Mouse (Mus musculus) limb, embryonic 14.5 days (tissue): ENCODE measurements around the gene Tmprss9. TPM values are rescaled to one million over a fixed set of nuclear protein-coding genes. Genes with fewer than 3 reads are reported as not detected.

Experiments used
- ATAC-seq: fragments of 200-750 bp; cut with Nextera tagmentation; 2 replicates; pipeline ENCODE4 v1.8.0; 2017; ENCODE audit warnings: low read depth, moderate number of reproducible peaks, moderate TSS enrichment; ENCODE audit not compliant: low FRiP score
- DNase-seq: peaks from one replicate; pipeline ENCODE4 v3.0.0-alpha.2; 2015; ENCODE audit warnings: low spot score
- H3K27ac ChIP-seq: fragments of 300-500 bp; sonication (generic); replicated peaks from 2 replicates; pipeline ENCODE4 v1.5.1; 2014; ENCODE audit warnings: low read depth, mild to moderate bottlenecking, low read length, moderate library complexity, mixed read lengths
- H3K27me3 ChIP-seq: fragments of 300-500 bp; sonication (generic); 2 replicates; pipeline ENCODE4 v1.6.1; 2014; ENCODE audit warnings: low read length, mixed read lengths; ENCODE audit not compliant: control insufficient read depth, insufficient read depth
- H3K36me3 ChIP-seq: fragments of 300-500 bp; sonication (generic); 2 replicates; pipeline ENCODE4 v1.6.1; 2014; ENCODE audit warnings: mild to moderate bottlenecking, low read length, moderate library complexity, mixed read lengths; ENCODE audit not compliant: control insufficient read depth, insufficient read depth
- H3K4me1 ChIP-seq: fragments of 300-500 bp; sonication (generic); 2 replicates; pipeline ENCODE4 v1.6.1; 2014; ENCODE audit warnings: antibody characterized with exemption, low read length, mixed read lengths; ENCODE audit not compliant: control insufficient read depth, insufficient read depth
- H3K4me2 ChIP-seq: fragments of 300-500 bp; sonication (generic); replicated peaks from 2 replicates; pipeline ENCODE4 v1.6.1; 2014; ENCODE audit warnings: low read depth, mild to moderate bottlenecking, low read length, moderate library complexity; ENCODE audit not compliant: severe bottlenecking
- H3K4me3 ChIP-seq: fragments of 300-500 bp; sonication (generic); replicated peaks from 2 replicates; pipeline ENCODE4 v1.5.1; 2014; ENCODE audit warnings: low read length
- H3K9ac ChIP-seq: fragments of 300-500 bp; sonication (generic); 2 replicates; pipeline ENCODE4 v1.6.1; 2014; ENCODE audit warnings: mild to moderate bottlenecking, low read depth, low read length, moderate library complexity; ENCODE audit not compliant: severe bottlenecking
- H3K9me3 ChIP-seq: fragments of 300-500 bp; sonication (generic); 2 replicates; pipeline ENCODE4 v1.6.1; 2016; ENCODE audit warnings: low read length; ENCODE audit not compliant: control insufficient read depth
- POLR2A ChIP-seq: fragments of 200-500 bp; IDR thresholded peaks from 2 replicates; pipeline ENCODE4 v1.8.0; 2012; ENCODE audit warnings: inconsistent platforms, mild to moderate bottlenecking, moderate library complexity, borderline replicate concordance; ENCODE audit not compliant: insufficient read depth, insufficient read length; ENCODE audit errors: extremely low read depth
- WGBS: fragments of 180-500 bp; shearing (Covaris S2); extraction: QIAGEN DNeasy Blood & Tissue Kit; methylation state at CpG from one replicate; pipeline ENCODE4 v1.1.7; 2014; 5-methylcytosine and 5-hydroxymethylcytosine counted together
- polyA plus RNA-seq, 2 experiments: library from polyadenylated mRNA; depleted of rRNA in 1 of 2; stranded (reverse) in 1 of 2; unstranded in 1 of 2; fragments of >200 nt; fragmentation: Nextera tagmentation in 1 of 2; extraction: Ambion mirVana in 1 of 2; gene quantifications; 2 replicates each; pipeline versions ENCODE4 v1.2.1 to v1.2.3; 2012 to 2014

Gene Tmprss9
- polyA plus RNA-seq, 2 experiments, result 0.04 to 0.10 TPM

DNA sequence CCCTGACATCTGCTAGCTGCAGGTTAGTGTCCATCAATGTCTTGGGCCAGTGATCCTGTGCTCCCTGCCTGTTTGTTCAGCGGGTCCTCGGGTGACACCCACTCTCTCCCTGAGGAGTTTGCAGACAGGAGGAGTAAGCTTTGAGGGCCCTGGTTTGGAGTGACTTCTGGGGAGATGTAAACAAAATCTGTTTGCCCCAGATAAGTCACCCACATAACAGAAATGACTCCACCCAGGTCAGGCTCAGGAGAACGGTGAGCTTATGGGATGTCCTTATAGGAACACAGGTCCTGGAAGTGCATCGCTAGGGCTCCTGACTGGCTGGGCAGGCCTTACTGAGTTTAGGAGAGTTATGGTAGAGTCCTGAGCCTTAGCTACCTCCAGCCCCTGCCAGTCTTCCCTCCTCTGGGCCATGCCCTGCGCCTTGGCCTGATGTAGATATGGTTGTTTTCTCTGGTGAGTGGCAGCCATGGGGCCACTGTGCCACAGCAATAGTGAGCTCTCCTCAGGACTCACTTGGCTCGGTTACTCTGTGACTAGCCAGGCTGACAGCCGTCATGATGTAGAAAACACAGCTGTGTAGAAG lies 13.2 kb upstream of the Tmprss9 start:
- TF ChIP-seq POLR2A, result no peak
- Histone ChIP-seq H3K4me2 (no peak overlapping the region), H3K9me3 (no peaks in the 10 kb centered on the region), H3K9ac (peak overlapping the region; percentile 36; the same call in 1 of the 2 replicates), H3K4me3 (no peak overlapping the region), H3K36me3 (peaks cover 21% of the 10 kb centered on the region), H3K4me1 (peaks cover 20% of the 10 kb centered on the region), H3K27ac (no peak overlapping the region), H3K27me3 (no peaks in the 10 kb centered on the region)
- ATAC-seq (no peak), DNase-seq (no peak)
- 90% methylated on average over 7 of the region's 7 CpGs for WGBS

DNA sequence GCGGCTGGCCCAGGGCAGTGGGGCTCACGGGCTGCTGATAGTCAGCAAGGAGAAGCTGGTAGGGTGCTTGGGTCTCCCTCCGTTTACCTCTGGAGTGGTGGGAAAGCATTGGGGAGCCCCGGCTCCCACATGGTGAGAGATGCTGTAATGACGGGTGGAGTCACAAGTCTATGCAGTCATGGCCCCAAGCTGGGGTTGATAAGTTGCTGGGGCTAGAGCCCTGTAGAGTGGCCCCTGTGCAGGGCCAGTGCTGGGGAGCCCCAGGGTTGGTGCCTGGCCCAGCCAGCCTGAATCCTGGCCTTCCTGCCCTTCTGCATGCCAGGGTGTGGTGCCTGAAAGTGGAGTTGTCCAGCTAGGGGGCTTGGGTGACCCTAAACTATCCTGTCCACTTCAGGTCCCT lies 9.3 kb upstream of the Tmprss9 start:
- TF ChIP-seq POLR2A, result no peak
- Histone ChIP-seq H3K36me3 (peaks cover 54% of the 10 kb centered on the region), H3K27ac (no peak overlapping the region), H3K4me1 (no peaks in the 10 kb centered on the region), H3K9me3 (no peaks in the 10 kb centered on the region), H3K4me3 (no peak overlapping the region), H3K4me2 (no peak overlapping the region), H3K27me3 (no peaks in the 10 kb centered on the region), H3K9ac (no peak overlapping the region)
- DNase-seq (no peak), ATAC-seq (no peak)
- WGBS, result 87% methylated on average over 5 of the region's 5 CpGs

DNA sequence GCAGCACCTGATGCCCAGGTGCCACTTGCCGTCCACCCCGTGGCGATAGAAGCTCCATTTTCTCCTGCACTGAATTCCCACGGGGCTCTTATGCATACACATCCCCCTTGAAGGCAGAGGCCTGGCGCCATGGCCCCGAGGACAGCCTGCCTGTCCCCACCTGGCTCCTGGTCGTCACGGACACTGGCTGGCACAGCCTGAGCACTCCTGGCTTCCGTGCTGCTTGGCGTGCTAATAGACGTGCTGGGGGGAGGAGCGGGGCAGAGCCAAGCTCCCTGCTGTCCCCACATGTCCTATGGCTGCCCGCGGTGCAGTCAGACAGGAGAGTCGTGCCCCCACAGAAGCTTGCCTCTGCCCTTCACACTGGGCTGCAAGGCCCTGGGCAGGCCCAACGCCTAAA lies 7.2 kb upstream of the Tmprss9 start:
- no peak for TF ChIP-seq POLR2A
- Histone ChIP-seq H3K9me3 (no peaks in the 10 kb centered on the region), H3K27me3 (no peaks in the 10 kb centered on the region), H3K36me3 (peaks cover 62% of the 10 kb centered on the region), H3K4me3 (no peak overlapping the region), H3K27ac (no peak overlapping the region), H3K4me2 (no peak overlapping the region), H3K9ac (no peak overlapping the region), H3K4me1 (no peaks in the 10 kb centered on the region)
- 92% methylated on average over 16 of the region's 16 CpGs for WGBS
- no peak for DNase-seq
- ATAC-seq, result no peak

DNA sequence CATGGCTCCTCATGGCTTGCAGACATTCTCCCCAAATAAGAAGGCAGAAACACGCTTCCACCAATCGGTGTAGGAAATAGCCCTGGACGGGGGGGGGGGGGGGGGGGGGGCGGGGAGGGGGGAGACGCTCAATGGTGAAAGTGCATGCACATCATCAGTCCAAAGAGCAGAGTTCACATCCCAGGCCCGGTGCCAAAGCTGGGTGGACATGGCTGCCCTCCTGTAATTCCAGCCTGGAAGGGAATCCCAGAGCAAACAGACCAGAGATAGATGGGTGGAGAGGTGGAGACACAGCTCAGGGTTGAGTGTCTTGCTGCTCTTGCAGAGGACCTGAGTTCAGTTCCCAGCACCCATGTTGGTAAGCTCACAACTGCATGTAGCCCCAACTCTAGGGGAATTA lies 655 bp upstream of the Tmprss9 start:
- TF ChIP-seq POLR2A, result no peak
- Histone ChIP-seq H3K4me1 (no peaks in the 10 kb centered on the region), H3K4me3 (no peak overlapping the region), H3K4me2 (no peak overlapping the region), H3K27me3 (no peaks in the 10 kb centered on the region), H3K27ac (no peak overlapping the region), H3K9ac (no peak overlapping the region), H3K36me3 (peaks cover 19% of the 10 kb centered on the region), H3K9me3 (no peaks in the 10 kb centered on the region)
- no peak for ATAC-seq
- WGBS, result 90% methylated on average over 2 of the region's 6 CpGs
- no peak for DNase-seq

DNA sequence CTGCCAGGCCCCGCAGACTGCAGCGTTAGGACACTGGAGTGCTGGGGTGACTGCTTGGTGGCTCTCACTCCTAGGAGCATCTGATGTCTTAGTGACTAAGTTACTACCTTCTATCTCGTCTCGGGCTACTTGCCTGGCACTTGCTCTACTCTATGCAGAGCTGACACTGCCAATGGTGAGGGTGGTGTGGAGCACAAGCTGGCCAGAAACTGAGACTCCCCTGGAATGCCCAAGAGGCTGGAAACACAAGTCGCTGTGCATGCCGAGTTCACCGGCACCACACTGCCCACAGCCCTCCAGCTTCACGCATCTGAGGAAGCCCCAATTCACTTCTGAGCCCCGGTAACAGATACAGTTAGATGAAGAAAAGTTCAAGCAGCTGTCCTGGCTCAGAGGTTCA lies 2.4 kb downstream of the Tmprss9 start:
- Histone ChIP-seq H3K36me3 (no peaks in the 10 kb centered on the region), H3K27ac (no peak overlapping the region), H3K9me3 (no peaks in the 10 kb centered on the region), H3K4me3 (no peak overlapping the region), H3K9ac (no peak overlapping the region), H3K27me3 (no peaks in the 10 kb centered on the region), H3K4me2 (no peak overlapping the region), H3K4me1 (no peaks in the 10 kb centered on the region)
- TF ChIP-seq POLR2A, result no peak
- no peak for DNase-seq
- ATAC-seq, result no peak
- 76% methylated on average over 9 of the region's 9 CpGs for WGBS

DNA sequence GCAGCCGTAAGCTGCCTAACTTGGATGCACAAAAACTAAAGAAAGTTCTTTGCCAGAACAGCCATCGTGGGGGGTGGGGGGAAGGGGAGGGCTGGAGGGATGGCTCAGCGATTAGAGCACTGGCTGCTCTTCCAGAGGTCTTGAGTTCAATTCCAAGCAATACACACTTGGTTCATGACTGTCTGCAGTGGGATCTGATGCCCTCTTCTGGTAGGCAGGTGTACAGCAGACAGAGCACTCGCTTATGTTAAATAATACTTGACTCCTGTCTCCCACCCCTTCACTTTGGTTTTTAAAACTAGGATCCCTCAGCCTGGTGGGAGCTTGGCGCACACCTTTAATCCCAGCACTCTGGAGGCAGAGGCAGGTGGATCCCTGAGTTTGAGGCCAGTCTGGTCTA lies 4.4 kb downstream of the Tmprss9 start:
- DNase-seq (peak; percentile 47), ATAC-seq (peak; percentile 43; the same call in 1 of the 2 replicates)
- Histone ChIP-seq H3K27me3 (no peaks in the 10 kb centered on the region), H3K4me1 (no peaks in the 10 kb centered on the region), H3K9ac (no peak overlapping the region), H3K36me3 (no peaks in the 10 kb centered on the region), H3K4me2 (no peak overlapping the region), H3K4me3 (no peak overlapping the region), H3K27ac (no peak overlapping the region), H3K9me3 (no peaks in the 10 kb centered on the region)
- WGBS, result 33% methylated on average over 5 of the region's 5 CpGs
- TF ChIP-seq POLR2A, result no peak
